Mouse (Mus musculus) activated CD4-positive, CD25-positive, alpha-beta regulatory T cell, adult 4 months (primary cell): ENCODE results near the gene Apoe. TPM values are rescaled to one million over a fixed set of nuclear protein-coding genes. Genes with fewer than 3 reads are reported as not detected.

ENCODE experiments used
- ATAC-seq: one replicate; pipeline ENCODE4 v1.8.0; 2017
- polyA plus RNA-seq, 2 experiments: library from polyadenylated mRNA; unstranded; fragments of 100-300 nt; shearing (Covaris generic); gene quantifications; one replicate each; pipeline ENCODE4 v1.2.1; 2017

Gene Apoe
- 10 to 100 TPM in 1 of 2 experiments, 1 to 10 TPM in 1; 4.1 to 16.0 TPM for polyA plus RNA-seq

DNA sequence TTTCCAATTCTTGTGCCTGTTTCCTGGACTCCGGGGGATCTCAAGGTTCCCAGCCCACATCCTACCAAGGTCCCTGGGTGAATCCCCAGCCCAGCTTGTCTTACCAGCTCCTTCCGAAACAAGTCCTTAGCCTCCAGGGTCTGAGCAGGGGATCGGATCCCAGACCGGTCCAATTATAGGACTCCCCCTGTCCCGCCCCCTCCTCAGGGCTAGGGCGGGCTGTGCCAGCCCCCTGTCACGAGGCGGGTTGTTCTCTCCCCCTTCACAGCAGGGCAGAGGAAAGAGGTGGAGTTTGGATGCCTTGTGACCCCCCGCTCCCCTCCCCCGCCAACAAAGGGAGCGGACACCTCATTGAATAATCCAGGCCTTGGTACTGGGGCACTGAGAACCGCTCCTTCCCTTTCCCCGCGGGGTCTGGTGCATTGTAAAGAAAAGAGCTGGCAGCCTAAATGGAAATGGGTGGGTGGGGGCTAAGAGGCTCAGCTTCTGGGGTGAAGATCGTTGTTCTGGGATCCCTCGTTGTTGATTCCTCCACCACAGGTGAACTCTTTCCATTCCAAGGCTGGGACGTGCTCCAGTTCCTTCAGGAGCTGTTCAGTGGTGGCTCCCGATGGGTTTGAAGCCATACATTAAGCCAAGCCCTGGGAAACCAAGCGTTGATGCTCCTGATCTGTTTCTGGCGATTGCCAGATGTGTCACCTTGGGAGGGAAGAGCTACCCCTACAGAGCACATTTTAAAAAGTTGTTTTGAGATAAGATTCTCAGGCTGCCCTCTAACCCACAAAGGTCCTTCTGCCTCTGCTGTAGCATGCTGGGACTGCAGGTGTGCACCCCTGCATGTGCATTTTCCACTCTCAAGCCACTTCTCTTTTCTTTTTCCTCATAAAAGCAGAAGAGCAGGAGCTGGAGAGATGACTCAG is at the start of gene Apoe:
Gene Apoe, minus strand, starts transcription at position 282 of the 920 bp plus-strand sequence.
- no peak for ATAC-seq

DNA sequence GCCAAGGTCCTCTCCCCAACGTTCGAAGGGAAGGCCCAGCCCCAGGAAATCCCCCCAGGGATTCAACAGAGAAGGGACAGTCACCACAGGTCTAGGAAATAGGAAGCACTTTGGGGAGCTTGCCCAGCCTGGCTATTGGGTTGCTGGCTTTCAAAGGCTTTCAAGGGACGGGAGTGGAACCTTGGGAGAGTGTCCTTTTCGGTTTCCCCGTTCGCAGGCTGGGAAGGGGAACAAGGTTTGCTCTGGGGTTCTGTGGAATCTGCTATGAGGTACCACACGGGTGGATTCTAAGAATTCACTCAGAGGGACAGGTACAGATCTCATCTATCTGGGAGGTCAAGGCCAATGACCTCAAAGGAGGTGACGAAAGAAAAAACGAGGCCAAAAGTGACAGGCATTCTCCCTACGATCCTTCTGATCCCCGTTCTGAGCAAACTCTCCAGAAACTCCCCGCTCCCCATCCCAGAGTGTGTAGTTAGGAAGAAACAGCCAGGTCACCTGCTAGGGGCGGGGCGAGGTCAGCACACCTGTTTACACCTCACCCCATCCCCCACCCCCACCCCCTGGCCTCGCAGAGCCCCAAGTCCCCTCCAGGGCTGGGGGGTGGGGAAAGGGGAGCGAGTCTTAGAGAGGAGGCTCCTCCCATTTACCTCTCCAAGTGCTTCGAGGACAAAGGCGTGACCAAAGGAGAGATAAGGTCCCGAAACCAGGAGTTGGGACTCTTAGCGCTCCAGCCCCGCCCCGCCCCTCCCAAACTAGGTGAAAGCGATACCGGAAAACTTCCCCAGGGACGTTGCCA is 48.6 kb upstream of the Apoe start:
- ATAC-seq = no peak

DNA sequence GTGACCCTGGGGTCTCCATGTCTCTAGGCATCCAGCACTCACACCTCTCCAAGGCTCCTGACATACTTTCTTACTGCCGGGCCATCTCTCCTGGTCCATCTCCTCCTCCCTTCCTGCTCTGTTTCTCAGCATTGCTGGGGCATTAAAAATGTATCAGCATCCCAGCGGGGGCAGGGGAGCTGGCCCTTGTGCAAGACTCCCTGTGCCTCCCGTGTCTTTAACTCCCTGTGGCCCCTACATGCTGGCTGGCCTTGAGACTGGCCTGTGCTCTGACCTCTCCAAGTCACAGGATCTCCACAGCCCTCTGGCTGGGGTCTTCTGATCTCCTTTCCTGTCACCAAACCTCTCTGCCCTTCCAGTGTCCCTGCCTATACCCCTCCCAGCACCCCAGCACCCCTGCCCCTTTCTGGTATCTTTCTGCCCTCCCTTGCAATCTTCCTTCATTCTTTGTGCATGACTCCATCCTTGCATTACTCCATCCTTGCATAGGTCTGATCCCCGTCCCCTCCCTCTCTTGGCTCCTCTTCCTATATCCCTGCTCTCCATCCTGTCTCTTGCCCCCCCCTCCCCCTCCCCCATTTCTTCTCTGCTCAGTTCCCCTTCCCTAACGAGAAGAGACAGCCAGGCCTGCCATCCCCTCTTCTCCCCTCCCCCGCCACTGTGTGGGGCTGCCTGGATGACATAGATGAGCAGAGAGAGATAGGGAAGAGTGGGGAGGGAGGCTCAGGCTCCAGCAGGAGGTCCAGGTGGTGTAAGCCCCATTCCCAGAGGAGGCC is 47.6 kb upstream of the Apoe start:
- ATAC-seq = no peak

DNA sequence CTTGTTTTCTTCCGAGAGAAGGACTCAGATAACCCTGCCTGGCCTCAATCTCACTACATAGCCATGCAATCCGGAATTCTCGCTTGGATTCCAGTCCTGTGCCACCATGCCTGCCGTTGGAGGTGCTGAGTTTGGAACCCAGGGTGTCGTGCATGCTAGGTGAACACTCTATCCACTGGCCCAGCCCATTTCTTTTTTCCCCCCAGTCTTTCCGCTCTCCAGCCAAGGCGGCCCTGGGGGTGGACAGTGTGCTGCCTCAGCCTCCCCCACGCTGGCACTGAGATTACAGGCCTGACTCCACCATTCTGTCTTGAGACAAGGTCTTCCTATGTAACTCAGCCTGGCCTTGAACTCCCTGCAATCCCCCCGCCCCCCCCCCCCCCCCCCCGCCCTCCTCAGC is 47.0 kb upstream of the Apoe start:
- ATAC-seq = no peak

DNA sequence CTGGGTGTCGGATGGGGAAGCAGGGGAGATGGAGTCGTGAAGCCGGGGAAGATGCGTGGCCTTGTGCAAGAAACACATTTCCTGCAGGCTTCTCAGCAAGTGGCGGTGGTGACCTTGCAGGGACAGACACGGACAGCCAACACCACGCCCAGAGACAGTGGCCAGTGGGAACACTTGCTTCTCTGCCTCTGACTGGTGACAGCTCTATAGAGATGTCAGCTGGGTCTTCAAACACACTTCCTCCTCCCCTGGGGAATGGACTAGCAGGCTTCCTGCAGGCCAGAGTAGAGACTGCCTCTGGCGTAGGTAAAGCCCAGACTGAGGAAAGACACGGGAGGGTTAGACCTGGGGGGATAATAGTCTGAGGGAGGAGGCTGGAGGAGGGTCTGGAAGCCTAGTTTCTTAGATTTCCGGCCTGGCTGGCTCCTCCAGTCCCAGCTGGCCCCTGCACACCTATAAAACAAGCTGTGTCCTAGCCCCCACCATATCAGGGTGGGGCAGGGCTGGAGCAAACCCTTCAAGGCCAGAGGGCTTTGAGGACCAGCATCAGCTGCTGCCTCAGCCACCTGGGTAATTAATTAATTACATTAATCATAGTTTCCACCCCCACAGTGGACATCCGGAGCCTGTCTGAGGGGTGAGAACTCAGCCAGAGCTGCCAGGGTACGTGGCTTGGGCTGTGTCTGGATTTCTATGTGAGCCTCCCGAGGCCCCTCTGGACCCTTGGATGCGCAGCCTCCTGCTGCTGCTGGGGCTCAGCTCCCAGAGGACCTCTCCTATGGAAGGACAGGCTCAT is 45.8 kb upstream of the Apoe start:
- ATAC-seq = no peak

DNA sequence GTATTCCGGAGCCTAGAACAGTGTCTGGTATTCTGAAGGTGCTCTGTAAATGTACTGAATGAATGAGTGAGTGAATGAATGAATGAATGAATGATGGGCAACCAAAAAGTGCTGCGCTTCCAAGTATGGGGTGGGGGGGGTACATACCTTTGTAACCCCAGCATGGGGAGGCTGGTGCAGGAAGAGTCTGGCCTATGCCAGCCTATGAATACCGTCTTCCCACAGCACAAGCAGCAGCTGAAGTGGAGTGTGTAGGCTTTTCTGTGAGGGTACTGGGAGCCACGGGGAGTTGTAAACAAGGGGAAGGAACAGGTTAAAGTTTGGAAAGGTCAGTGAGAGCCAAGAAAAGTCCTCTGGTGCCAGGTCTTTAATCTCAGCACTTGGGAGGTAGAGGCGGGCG is 44.8 kb upstream of the Apoe start:
- no peak for ATAC-seq

DNA sequence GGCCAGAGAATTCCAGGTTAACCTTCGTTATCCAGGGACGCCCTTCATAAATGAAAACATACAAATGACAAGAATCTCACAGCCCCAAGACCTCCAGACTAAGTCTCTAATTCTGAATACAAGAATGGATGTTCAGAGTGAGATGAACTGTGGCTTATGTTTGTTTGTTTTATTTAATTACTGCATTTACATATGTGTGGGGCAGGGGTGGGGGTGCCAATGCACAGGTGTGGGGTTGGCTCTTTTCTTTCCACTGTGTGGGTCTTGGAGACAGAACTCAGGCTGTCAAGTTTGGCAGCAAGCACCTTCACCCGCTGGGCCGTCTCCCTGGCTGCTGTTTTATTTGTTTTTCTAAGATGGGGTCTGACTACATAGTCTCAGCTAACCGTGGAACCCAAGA is 43.5 kb upstream of the Apoe start:
- no peak for ATAC-seq

DNA sequence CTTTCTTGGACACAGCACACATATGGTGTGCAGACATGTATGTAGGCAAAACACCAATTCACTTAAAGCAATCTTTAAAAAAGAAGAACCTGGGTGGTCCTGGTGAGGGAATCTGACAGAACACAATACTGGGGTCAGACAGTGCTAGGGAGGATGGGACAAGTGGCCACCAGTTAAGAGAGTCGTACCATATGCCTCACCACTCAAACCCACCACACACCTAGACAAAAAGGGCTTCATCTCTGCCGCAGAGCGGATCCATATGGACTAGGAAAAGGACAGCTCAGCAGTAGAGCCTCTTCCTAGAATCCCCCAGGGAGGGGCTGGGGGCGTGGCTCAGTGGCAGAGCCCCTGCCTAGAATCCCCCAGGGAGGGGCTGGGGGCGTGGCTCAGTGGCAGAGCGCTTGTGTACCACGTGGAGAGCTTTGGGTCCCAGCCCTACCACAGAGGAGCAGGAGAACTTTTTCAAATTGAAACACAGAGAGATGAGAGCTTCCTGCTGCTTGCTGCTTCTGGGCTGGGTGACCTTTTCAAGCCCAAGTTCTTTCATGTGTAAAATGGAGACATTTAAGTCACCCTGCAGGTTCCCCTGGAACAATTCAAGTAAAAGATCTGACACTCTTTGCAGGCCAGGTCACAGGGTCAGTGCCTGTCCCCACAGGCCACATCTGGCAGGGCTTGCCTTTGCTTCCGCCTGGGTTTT is 42.5 kb upstream of the Apoe start:
- no peak for ATAC-seq

DNA sequence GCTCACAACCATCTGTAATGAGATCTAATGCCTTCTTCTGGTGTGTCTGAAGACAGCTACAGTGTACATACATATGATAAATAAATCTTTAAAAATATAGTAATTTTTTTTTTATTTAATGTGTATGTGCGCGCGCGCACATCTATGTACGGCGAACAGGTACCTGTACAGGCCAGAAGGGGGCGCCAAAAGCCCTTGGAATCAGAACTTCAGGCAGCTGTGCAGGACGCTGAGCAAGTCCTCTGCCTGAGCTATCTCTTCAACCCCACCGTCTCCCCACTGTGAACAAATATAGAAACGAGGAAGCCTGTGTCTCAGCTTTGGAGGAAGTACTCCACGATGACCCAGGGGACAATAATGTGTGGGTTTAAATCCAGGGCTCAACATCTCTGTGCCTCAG is 41.3 kb upstream of the Apoe start:
- ATAC-seq = no peak

DNA sequence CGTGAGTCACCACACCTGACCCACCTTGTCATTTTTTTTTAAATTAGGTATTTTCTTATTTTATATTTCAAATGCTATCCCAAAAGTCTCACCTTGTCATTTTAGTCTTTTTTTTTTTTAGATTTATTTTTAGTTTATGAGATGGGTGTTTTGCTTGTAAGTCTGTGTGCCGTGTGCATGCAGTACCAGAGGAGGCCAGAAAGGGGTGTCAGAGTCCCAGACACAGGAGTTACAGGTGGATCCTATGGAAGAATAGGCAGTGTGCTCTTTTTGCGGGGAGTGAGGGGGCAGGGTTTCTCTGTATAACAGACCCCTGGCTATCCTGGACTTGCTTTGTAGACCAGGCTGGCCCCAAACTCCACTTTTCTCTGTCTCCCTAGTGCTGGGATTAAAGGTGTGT is 39.8 kb upstream of the Apoe start:
- ATAC-seq = no peak

DNA sequence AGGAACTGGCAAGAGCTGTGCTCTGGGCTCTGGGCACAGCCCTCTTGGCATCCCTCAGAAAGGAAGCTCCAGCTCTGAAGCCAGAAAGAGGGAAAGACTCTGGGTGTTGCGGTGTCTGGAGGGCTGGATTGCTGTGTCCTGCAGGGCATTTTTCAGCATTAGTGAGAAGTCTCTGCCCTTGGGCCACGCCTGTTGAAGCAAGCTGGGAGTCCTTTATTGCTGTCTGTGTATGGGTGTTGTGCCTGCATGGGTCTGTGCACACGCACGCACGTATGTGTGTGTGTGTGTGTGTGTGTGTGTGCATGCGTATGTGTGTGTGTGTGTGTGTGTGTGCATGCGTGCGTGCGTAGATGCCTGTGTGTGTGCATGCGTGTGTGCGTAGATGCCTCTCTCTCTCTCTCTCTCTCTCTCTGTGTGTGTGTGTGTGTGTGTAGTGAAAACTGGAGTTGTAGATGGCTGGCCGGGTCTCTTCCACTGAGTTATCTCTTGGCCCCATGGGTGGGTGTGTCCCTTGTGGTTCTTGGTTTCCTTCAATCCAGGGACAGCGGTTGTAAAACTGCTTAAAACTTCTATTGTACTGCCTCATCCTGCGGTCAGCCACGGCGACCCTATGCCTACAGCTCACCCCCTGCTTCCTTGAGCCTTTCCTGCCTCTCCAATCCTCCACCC is 37.5 kb upstream of the Apoe start:
- ATAC-seq = no peak

DNA sequence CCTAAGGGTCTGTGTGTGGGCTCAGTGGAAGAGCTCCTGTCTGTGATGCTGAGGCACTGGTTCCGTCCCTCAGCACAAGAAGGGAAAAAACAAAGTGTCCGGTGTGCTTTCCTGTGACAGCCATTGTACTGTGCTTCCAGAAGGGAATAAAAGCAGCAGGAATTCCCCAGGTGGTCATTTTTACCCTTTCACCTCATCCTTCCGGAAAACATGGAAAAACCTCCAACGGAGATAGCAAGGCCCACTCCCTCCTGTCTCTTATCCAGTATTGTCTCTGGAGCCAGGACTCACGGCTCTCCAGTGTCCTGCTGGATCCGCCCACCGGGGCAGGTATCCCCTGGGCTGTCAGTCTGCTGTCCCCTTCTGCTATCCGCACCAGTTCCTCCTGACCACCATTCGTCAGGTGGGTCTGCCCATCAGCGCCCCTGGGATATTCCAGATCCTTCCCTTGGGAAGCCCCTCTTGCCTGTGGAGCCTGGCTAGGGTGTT is 35.2 kb upstream of the Apoe start:
- ATAC-seq = no peak

DNA sequence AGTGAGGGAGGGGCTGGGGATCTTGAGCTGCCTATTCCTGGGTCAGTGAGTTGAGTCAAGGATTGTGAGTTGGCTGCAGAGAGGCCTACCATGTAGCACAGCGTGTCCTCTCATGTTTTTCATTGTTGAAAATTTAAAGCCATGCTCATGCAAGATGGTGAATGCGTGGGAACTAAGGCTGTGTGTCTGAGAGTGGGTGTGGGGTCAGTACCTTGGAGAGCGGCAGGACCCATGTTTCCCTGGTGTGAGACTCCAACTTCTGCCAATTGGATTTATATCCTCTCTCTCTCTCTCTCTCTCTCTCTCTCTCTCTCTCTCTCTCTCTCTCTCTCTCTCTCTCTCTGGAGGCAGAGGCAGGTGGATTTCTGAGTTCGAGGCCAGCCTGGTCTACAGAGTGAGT is 27.6 kb upstream of the Apoe start:
- ATAC-seq = no peak

DNA sequence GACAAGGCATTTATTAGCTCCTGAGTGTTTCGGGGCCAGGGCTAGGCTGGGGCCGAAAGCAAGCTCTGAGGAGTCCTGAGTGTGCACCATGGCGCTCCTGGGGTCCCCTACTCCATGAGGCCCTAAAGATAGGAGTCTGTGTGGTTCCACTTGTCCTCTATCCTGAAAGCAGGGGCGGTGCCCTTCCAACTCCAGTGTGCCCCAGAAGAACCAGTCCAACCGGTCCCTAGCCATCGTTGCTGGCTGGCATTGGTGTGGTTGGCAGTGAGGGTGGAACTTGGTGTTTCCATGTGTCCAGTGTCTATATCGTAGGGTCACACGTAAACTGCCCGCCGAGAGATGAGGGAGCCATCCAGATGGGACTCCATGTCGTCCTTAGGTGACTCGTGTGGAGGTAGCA is 25.2 kb upstream of the Apoe start:
- ATAC-seq = no peak

DNA sequence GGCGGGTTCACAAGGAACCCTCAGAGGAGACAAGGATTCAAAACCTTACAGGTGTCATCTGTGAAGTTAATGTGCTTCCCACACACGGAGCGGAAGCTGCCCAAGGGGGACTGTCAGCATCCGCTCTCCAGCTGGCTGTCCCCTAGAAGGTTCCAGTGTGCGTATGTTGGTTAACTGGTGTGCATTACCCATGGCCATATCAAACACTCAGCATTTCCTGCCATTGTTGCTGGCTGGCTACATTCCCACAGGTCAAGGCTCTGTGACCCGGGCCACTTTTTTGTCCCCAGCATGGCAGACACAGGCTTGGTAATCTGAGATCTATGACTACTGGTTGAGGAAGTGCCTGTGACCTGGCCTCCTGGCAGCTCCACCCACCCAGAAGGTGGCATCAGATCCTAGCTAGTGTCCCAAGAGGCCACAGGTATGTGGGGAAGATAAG is 23.8 kb upstream of the Apoe start:
- ATAC-seq = no peak

DNA sequence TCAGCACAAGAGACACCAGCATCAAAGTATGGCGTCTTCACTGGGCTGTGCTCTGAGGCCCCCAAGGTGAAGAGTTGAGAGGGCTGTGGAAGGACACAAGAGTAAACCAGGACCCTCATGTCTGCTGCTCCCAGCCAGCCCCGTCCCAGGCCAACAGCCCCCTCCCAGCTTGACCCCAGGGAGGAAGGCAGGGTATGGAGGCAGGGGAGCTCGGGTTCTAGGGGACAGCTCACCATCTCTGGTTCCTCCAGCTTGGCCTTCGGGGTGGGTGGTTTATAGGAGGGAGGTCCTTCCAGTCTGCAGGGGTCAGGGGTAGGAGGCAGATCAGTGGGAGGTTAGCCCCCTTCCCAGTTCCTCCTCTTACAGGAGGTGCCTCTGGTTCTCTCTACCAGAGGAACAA is 20.2 kb upstream of the Apoe start:
- ATAC-seq = no peak

DNA sequence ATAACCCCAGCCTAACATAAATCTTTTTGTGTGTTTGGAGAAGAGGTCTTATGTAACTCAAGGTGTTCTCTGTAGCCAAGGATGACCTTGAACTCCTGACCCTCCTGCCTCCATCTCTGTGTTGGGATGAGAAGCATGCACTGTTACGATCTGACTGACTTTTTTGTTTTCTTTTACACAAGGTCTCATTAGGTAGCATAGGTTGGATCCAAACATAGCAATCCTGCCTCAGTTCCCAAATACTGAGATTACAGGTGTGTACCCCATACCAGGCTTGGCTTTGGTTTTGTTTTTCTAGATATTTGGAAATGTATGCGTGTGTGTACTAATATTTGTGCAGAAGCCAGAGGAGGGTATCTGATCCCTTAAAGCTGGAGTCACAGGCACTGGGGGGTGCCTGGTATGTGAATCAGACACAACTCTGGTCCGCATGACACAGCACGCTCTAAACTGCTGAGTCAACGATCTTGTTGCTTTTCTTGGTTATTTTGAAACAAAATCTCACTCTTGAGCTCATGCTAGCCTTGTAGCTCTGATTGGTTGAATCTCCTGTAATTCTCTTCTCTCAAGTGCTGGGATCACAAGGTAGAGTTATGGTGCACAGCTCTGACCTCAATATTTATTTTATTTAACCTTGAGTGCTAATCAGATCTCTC is 19.4 kb upstream of the Apoe start:
- no peak for ATAC-seq

DNA sequence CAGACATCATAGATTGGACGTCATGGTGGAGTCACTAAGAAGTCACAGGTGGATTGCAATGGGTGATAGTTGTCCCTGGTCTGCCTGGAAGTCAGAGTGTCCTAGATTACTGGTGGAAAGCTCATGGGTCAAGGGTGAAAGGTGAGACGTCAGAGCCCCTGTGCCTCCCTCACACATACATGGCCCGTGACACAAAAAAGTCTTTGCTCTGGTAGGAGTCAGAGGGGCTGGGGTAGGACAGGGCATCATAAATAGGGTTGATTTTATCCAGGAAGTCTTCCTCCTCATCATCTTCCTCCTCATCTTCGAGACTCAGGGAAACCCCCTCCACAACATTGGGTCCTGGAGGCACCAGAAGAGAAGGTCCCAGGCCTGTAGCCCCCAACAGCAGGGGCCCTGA is 18.4 kb upstream of the Apoe start:
- no peak for ATAC-seq

DNA sequence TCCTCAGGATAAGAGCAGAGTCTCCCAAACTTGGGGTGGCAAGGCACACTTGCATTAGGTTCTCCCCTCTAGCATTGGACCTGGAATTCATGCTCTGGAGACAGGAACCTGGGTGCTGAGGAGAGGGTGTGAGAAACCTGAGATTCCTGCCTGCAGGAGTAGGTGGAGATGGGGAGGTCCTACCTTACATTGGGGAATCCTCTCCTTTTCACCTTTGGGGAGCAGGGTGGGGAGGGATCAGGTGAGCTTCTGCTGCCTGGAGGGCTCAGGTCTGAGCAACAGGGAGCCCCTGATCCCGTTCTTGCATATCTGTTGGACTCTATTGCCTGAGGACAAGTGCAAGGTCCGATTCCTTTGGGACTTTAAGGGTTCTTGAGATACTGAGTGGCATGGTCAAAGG is 17.8 kb upstream of the Apoe start:
- no peak for ATAC-seq

DNA sequence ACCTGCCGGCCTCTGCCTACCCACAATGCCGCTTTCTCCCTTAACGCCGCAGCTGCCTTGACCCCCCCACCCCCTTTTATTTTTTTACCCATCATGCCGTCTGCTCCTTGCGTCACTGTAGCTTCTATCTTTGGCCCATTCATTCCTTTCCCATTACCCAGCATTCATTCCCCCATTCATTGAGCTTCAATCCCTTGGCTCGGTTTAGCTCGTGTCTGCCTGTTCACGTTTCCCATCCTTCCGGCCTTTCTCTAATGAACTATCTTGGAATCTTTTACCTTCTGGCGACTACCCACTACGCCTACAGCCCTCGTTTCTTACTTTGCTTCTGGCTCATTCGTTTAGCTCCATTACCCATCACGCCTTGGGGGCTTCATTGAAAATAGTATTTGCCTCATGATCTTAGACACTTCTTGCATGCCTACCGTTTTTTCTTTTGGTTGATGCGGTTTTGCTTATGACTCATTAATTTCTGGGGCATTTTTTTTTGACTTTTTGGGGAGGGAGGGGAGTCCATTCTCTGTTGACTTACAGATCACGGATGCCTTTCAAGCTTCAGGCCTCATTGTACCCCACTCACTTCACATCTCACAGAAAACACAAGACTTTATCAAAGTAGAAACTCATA is 17.2 kb upstream of the Apoe start:
- ATAC-seq = no peak
